Mouse (Mus musculus) gastrocnemius, postnatal 14 days (tissue): ENCODE data around the gene Pvrig. TPM values are rescaled to one million over a fixed set of nuclear protein-coding genes. Genes with fewer than 3 reads are reported as not detected.
"Not testable (repeated sequence)": the region's sequence is repeated elsewhere in the genome, so short reads cannot be mapped to it uniquely, and the experiment has no call there.

Experiments
- DNase-seq: peaks from one replicate; pipeline ENCODE4 v3.0.0; 2021; ENCODE audit warnings: mixed read lengths
- intact Hi-C: fragments of 180-260 bp; cut with DNase I; formaldehyde crosslinking; loops from one replicate; pipeline ENCODE4 v1.15.1; 2025; ENCODE audit warnings: low total_unique reads
- long read RNA-seq, 2 experiments: library from polyadenylated mRNA; stranded (forward); transcript quantifications; one replicate each; pipeline ENCODE4 v2.0.0; 2021
- total RNA-seq, 2 experiments: library from RNA; stranded (reverse); gene quantifications; 2 replicates each; pipeline ENCODE4 v1.2.3; 2021

The Pvrig gene
- total RNA-seq: not detected
- long read RNA-seq, experiment 1: 0 reads
- long read RNA-seq, experiment 2: 0 reads

DNA sequence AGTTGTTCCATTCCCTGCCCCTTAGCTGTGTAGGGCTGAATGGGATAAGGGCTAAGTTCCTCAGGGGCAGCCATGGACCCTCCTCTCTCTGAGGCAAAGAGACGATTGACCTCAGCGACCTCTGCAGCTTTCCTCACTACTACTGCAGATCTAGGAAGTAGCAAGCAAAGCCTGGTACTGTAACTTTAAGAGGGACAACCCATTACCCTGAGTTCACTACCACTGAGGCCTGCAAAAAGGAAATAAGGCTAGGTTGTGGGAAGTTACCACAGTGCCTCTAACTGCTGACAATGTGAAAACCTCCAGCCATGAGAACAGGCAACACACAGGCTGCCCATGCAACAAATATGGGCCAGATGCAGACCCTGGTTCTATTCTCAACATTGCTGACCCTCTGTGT lies at the start of gene Pvrig:
Gene Pvrig (plus strand): TSS at position 301 of the 400 bp plus-strand sequence.
- intact Hi-C loops: no loop called here
- DNase-seq: no peak

DNA sequence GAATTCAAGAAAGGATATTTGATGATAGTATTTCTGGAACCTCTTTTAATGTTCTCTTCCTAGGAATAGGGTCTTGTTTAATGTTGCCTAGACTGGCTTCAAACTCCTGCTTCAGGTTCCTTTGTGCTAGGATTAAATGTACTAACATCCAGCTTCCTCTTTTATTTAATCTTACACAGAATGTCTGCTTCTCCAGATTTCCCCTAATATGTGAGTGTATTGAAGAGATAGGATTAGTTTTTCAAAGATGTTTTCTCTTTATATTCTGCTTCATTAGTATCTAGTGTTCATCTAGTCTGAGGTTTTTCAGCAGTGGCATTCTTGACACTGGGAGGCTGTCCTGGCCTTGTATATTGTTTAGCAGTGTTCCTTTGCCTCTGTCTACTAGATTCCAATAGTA lies 47.6 kb upstream of the Pvrig start:
- DNase-seq: no peak
- intact Hi-C loops: no loop called here

DNA sequence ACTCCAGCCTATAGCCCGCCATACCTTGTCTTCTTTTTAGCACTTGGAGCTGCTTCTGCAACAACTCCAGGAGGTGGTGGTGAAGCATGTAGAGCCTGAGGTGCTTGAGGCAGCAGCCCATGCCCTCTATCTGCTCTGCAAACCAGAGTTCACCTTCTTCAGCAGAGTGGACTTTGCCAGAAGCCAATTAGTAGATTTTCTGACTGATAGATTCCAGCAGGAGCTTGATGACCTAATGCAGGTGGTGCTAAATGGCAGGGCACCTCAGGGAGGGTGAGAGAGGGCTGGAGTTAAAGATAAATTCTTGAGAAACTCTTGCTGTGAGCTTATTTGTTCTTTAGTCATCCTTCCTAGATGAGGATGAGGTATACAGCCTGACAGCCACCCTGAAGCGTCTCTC lies 42.1 kb upstream of the Pvrig start:
- intact Hi-C loops: no loop called here

DNA sequence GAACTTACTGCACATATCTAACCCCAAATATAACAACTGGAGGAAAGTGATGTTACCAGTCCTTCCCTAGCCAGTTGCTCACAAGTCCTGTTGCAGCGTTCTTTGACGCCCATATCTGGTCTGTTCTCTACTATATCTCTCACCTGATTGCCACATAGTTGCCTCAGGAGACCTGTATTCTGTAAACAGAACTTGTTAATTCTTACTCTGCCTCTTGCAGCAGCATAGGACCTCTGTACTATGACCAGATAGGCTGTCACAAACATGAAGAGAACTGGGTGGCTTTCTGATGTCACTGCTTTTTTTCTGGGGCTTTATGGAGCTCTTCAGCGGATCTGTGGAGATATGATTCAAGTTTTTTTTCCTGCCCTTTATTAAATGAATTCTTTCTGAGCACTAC lies 29.0 kb upstream of the Pvrig start:
- no peak for DNase-seq
- intact Hi-C loops: no loop called here

More for the DNA sequence above, 42.1 kb upstream of the Pvrig start:
- DNase-seq: no peak

DNA sequence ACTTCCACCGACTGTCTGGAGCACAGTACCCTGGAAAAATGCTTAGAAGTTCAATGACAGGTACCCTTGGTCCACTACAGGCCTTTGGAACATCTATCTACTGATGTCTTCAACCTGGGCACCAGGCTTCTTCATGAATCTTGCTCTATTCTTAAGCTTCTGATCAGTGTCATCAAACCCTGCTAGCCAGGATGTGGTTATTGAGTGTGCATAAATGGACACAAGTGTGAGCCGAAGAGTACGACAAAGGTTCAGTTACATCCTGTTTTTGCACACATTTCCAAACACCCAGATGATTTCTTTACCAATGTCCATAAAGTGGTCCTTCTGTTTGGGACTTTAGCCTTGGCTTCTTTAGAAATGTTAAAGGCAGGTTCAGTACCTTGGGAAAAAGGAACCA lies 1.5 kb downstream of the Pvrig start:
- DNase-seq: no peak
- intact Hi-C loops: no loop called here

DNA sequence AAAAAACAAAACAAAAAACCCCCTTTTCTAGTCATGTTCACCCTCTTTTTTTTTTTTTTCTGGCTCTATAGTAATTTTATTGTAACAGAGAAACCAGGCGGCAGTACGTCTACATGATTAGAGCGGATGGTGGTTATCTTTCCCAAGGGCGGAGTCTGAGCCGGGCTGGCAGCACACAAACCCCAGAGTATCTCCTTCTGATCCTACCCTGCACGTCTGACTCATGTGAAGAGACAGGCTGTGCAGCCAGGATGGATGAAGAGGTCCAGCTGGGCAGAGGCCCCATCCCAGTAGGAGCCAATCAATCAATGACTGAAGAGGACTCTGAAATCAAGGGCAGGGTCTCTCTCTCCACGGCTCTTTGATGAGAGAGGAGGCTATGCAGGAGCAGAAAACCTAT lies 21.4 kb downstream of the Pvrig start:
- intact Hi-C loops: not testable (repeated sequence)

DNA sequence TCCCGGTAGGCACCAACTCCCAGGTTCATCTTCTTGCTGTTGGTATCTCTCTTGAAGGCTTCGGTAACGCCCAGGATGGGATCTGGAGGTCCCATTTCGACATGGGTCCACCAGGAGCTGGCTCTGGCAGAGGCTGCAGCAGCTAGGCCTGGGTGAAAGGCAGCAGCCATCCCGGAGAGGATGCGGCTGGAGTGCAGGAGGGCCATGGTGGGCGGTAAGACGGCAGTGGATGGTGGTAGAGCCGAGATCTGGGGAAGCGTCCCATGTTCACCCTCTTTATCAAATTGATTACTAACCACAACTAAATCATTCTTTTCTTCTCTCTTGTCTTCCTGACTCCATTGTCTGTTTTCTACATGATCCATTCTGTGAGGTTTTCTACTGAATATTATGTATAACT lies 23.6 kb downstream of the Pvrig start:
- intact Hi-C loops, DNase-seq: not testable (repeated sequence)

More for the DNA sequence above, 21.4 kb downstream of the Pvrig start:
- DNase-seq: not testable (repeated sequence)

Other genes with a start within 250 kb of the Pvrig start
- 10 to 100 TPM; 10.3 to 10.6 TPM for gene Zscan21, start 225.1 kb upstream of the Pvrig start, total RNA-seq
- gene Zfp113, start 186.2 kb upstream of the Pvrig start, total RNA-seq: 1 to 10 TPM; 5.3 to 6.0 TPM
- 100 to 1,000 TPM; 107 to 110 TPM for gene Cops6, start 180.9 kb upstream of the Pvrig start, total RNA-seq
- gene Ap4m1, start 170.0 kb upstream of the Pvrig start, total RNA-seq: 10 to 100 TPM in 1 of 2 experiments, 1 to 10 TPM in 1; 7.6 to 10.1 TPM
- 10 to 100 TPM; 10.7 to 11.8 TPM for gene Mcm7, start 169.5 kb upstream of the Pvrig start, total RNA-seq
- 10 to 100 TPM; 20.8 to 24.8 TPM for gene Taf6, start 154.5 kb upstream of the Pvrig start, total RNA-seq
- 1 to 10 TPM; 6.4 to 7.2 TPM for gene Cnpy4, start 154.5 kb upstream of the Pvrig start, total RNA-seq
- 1 to 10 TPM; 2.6 to 2.9 TPM for gene Mblac1, start 147.6 kb upstream of the Pvrig start, total RNA-seq
- under 1 TPM; 0.58 to 0.98 TPM for gene Nxpe5, start 116.1 kb upstream of the Pvrig start, total RNA-seq
- 10 to 100 TPM; 52.6 to 60.5 TPM for gene Lamtor4, start 86.5 kb upstream of the Pvrig start, total RNA-seq
- gene BC037034, start 77.9 kb upstream of the Pvrig start, total RNA-seq: 1 to 10 TPM; 3.4 to 4.6 TPM
- gene Gal3st4, start 69.1 kb upstream of the Pvrig start, total RNA-seq: under 1 TPM; 0.51 to 0.55 TPM
- not detected for gene Gm43720, start 62.0 kb upstream of the Pvrig start, total RNA-seq
- gene Gpc2, start 62.0 kb upstream of the Pvrig start, total RNA-seq: under 1 TPM; 0.44 to 0.47 TPM
- gene Stag3, start 61.7 kb upstream of the Pvrig start, total RNA-seq: under 1 TPM in 1 of 2 experiments, not detected in 1; 0.49 TPM
- gene Zfp157, start 99.5 kb downstream of the Pvrig start, total RNA-seq: 1 to 10 TPM; 3.2 to 3.6 TPM
- gene 1700123K08Rik, start 222.8 kb downstream of the Pvrig start, total RNA-seq: not detected